Mouse (Mus musculus): ENCODE data around the gene Mgat5.

DNA sequence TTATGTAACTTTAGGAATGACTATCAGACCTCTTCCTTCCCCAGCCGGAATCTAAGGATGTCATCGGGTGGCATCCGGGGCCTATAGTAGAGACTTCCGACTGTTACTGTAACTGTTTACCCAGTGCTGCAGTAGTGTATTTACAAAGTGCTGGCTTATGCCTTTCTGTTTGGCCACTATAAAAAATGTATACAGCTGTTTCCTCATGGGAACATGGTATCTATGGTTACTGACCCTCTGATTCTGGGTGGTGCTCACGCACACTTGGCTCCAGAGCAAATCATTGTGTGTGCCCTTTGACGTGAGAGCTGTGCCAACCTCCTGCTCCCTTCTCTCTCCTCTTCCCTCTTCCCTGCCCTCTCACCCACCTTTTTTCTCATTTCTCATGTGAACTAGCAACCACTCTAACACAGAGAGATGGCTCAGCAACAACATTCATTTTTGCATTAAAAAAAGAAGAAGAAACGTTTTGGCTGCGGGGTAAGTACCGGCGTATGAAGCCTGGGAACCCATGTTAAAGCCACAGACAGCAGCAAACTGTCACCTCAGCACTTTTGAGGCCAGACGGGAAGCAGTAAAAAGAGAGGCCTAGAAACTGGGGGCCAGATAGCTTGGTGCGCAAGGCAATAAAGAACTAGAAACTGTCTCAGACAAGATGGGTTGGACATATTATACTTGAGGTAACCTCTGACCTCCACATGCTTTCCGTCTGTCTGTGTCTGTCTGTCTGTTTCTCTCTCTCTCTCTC lies 65.6 kb downstream of the Mgat5 start:
- TF ChIP-seq CTCF (IDR thresholded peaks at IDR 0.05; ENCODE audit: control insufficient read depth, insufficient read depth, insufficient read length) (no peak), MAX (IDR thresholded peaks at IDR 0.05) (no peak), CEBPB (IDR thresholded peaks at IDR 0.05; ENCODE audit: low read depth) (no peak), USF1 (IDR thresholded peaks at IDR 0.05; ENCODE audit: low read depth) (no peak)
